Mouse (Mus musculus): ENCODE data around the gene B230217C12Rik. TPM values are rescaled to one million over a fixed set of nuclear protein-coding genes. Genes with fewer than 3 reads are reported as not detected.

Gene B230217C12Rik
- total and polyA plus RNA-seq, 2 experiments from 2014 or later = 21.0 to 31.5 TPM

DNA sequence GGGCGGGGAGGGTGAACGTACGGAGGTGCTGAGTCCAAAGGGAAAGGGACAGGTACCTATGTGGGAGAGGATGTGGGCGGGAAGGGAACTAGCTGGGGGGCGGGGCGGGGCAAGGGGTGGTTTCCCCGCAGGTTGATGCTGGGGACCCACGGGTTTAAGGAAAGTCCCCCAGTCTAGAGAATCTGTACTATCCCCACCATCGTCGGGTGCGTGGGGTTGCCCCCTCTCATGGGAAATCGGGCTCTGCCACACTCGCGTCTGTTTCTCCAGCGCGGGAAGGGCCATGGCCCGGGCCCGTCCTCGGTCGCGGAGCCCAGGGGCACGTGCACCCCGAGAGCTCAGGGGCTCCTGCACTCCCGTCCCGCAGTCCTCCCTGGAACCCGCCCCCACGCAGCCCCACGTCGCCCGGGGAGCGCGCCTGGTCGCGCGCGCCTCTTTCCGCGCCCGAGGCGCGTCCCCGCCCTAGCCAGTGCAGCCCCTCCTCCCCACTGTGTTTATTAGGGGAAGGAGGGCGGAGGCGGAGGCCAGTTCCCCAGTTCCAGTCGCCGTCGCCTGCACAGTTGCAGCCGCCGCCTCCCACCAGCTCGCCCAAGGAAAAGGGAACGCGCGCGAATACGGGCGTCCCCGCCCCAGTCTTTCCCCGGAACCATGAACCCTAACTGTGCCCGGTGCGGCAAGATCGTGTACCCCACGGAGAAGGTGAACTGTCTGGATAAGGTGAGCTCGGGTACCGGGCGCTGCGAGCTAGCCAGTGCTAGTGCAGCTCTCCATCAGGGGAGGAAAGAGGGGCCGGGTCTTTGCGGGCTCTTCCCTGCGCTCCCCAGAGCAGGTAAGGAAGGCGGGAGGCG lies 41.2 kb upstream of the B230217C12Rik start:
- H3K27ac ChIP-seq (ENCODE audit: low read depth, low read length) = peak overlapping the region; percentile 91
- no peaks in the 10 kb centered on the region for H3K9me3 ChIP-seq (ENCODE audit: low read length)
- H3K4me1 ChIP-seq (ENCODE audit: insufficient read depth) = peaks cover 23% of the 10 kb centered on the region; the same call in 1 of the 2 replicates
- ATAC-seq = peak; percentile 88
- no peaks in the 10 kb centered on the region for H3K27me3 ChIP-seq (ENCODE audit: insufficient read depth, low read length)
- peak; percentile 94 for DNase-seq
- 2% methylated on average over 71 of the region's 71 CpGs for WGBS
- H3K4me3 ChIP-seq (ENCODE audit: low read depth, low read length) = peak overlapping the region; percentile 97
- peak overlapping the region; percentile 80 for H3K9ac ChIP-seq
- TF ChIP-seq CTCF (IDR thresholded peaks at IDR 0.05; ENCODE audit: low read depth) = no peak
- peak overlapping the region; percentile 76 for H3K4me2 ChIP-seq (ENCODE audit: low read depth)
- H3K36me3 ChIP-seq (ENCODE audit: insufficient read depth) = no peaks in the 10 kb centered on the region

DNA sequence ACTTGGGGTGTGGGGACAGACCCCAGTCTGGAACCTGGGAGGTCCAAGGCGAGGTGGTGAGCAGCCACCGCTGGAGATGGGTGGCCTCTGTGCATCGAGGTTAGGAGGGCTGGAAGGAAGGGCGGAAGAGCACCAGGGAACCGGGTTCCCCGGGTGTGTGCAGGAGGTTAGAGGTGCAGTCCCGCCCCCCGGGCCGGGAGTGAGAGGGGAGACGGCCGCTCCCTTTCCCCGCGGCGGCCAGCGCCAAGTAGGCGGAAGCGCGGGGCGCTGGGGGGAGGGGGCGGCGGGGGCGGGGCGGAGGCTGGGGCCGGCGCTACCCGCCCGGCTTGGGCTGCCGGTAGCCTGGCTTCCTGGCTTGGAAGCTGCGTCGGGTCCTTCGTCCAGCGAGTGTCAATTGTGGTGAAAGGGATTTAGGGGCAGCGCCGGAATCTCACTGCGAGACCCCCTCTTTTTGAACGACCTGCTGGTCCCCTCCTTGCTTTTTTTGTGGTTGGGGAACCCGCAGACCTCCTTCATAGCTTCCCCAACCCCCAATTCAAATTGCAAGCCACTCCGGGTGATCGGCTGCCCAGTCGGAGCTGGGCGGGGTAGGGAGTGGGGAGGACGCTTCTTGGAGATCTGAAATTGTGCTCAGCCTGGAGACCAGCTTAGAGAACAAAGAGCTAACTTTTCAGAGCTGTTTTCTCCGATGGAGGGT lies 40.4 kb upstream of the B230217C12Rik start:
- H3K9me3 ChIP-seq (ENCODE audit: low read length) = no peaks in the 10 kb centered on the region
- DNase-seq (peak; percentile 68), ATAC-seq (peak; percentile 46)
- no peak for TF ChIP-seq CTCF (IDR thresholded peaks at IDR 0.05; ENCODE audit: low read depth)
- peak overlapping the region; percentile 80 for H3K9ac ChIP-seq
- no peaks in the 10 kb centered on the region for H3K27me3 ChIP-seq (ENCODE audit: insufficient read depth, low read length)
- WGBS = 1% methylated on average over 34 of the region's 43 CpGs
- H3K4me1 ChIP-seq (ENCODE audit: insufficient read depth) = peaks cover 29% of the 10 kb centered on the region
- H3K4me3 ChIP-seq (ENCODE audit: low read depth, low read length) = peak overlapping the region; percentile 97
- peak overlapping the region; percentile 91 for H3K27ac ChIP-seq (ENCODE audit: low read depth, low read length)
- no peaks in the 10 kb centered on the region for H3K36me3 ChIP-seq (ENCODE audit: insufficient read depth)
- peak overlapping the region; percentile 76 for H3K4me2 ChIP-seq (ENCODE audit: low read depth)

DNA sequence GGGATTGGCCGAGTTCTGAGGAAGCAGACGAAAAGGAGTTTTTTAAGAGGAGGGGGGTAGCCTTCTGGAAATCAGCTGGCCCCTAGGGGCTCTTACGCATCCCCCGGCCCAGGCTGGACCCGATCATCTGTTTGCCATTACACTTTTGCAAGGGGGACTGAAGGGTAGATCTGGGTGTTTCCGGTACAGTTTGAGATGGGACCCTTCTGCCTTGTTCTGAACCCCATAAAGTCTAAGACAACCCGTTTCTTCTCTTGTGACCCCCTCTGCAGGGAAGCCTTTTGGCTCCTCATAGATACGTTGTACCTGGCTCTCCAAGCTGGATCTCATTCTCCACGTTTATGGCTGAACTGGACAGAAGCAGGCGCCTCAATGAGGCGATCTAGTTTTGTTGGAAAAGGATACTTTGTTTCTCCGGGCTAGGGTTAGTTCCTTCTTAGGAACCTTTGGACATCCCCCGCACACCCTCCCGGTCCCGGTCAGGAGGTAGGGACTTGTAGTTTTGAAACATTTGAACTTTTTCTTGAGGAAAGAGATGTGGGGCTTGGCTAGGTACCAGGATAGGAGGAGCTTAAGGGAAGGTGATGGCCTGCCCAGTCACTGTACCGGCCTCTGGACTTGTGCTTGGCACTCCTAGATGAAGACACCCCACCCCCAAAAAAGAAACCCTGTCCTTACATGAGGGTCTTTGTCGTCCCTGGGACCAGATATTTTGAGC lies 39.7 kb upstream of the B230217C12Rik start:
- TF ChIP-seq CTCF (IDR thresholded peaks at IDR 0.05; ENCODE audit: low read depth) = no peak
- ATAC-seq (no peak), DNase-seq (peak; percentile 23)
- WGBS = 6% methylated on average over 17 of the region's 17 CpGs
- Histone ChIP-seq H3K9me3 (ENCODE audit: low read length) (no peaks in the 10 kb centered on the region), H3K4me3 (ENCODE audit: low read depth, low read length) (peak overlapping the region; percentile 97), H3K27me3 (ENCODE audit: insufficient read depth, low read length) (no peaks in the 10 kb centered on the region), H3K4me1 (ENCODE audit: insufficient read depth) (peaks cover 34% of the 10 kb centered on the region), H3K36me3 (ENCODE audit: insufficient read depth) (no peaks in the 10 kb centered on the region), H3K27ac (ENCODE audit: low read depth, low read length) (peak overlapping the region; percentile 91), H3K4me2 (ENCODE audit: low read depth) (peak overlapping the region; percentile 76), H3K9ac (peak overlapping the region; percentile 80)

DNA sequence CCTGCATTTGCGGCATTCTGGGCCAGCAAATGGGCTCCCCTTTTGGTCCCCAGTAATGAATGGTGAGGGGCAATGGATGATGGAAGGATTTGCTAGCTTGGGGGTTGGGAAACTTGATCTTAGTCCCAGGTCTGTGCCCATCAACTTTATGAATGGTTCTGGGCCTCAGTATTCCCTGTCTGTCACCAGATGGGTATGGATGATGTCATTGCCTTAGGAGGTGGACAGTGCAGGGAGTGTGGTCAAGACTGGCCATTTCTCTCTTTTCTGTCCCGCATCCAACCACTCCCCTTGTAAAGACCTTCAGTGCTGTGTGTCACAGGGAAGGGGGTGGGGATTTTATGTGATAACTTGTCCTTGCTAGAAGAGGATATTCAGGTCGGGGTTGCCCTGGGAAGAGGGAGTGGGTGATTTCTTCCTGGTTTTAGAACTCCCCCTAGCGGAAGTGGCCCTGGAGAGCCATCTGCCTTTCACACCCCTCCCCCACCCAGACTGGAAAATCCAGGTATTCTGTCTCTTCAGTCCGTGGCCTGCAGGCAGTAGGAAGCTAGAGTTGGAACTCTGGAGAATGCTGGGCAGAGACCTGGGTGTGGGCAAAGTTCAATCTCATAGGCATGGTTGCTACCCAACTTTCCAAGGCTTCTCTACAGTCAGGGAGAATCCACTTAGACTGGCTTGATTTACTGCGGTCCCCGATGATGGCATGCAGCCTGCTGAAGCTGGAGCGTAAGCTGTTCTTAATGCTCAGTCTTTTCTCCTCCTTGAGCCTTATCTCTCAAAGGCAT lies 39.0 kb upstream of the B230217C12Rik start:
- DNase-seq = peak; percentile 27
- H3K9me3 ChIP-seq (ENCODE audit: low read length) = no peaks in the 10 kb centered on the region
- H3K4me3 ChIP-seq (ENCODE audit: low read depth, low read length) = peak overlapping the region; percentile 97
- 34% methylated on average over 8 of the region's 8 CpGs for WGBS
- H3K4me2 ChIP-seq (ENCODE audit: low read depth) = peak overlapping the region; percentile 76
- TF ChIP-seq CTCF (IDR thresholded peaks at IDR 0.05; ENCODE audit: low read depth) = peak; percentile 52
- peak overlapping the region; percentile 80 for H3K9ac ChIP-seq
- ATAC-seq = no peak
- H3K36me3 ChIP-seq (ENCODE audit: insufficient read depth) = no peaks in the 10 kb centered on the region
- H3K4me1 ChIP-seq (ENCODE audit: insufficient read depth) = peaks cover 42% of the 10 kb centered on the region
- H3K27me3 ChIP-seq (ENCODE audit: insufficient read depth, low read length) = no peaks in the 10 kb centered on the region
- no peak overlapping the region for H3K27ac ChIP-seq (ENCODE audit: low read depth, low read length)

DNA sequence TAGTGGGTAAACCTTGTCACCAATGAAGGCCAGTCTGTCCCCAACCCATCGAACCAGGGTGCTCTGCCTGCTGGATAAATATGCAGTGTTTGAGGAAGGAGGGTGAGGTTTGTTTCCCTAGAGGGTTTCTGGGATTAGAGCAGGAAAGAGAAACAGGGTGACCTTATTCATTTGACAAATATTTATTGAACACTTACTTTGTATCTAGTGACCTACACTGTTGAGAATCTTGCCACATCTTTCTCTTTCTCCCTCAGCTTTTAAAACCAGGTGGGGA lies 38.4 kb upstream of the B230217C12Rik start:
- Histone ChIP-seq H3K9me3 (ENCODE audit: low read length) (no peaks in the 10 kb centered on the region), H3K36me3 (ENCODE audit: insufficient read depth) (no peaks in the 10 kb centered on the region; the same call in 1 of the 2 replicates), H3K27me3 (ENCODE audit: insufficient read depth, low read length) (no peaks in the 10 kb centered on the region), H3K27ac (ENCODE audit: low read depth, low read length) (no peak overlapping the region), H3K4me3 (ENCODE audit: low read depth, low read length) (peak overlapping the region; percentile 97; the same call in 1 of the 2 replicates), H3K4me2 (ENCODE audit: low read depth) (peak overlapping the region; percentile 76), H3K4me1 (ENCODE audit: insufficient read depth) (peaks cover 42% of the 10 kb centered on the region), H3K9ac (no peak overlapping the region)
- ATAC-seq (no peak), DNase-seq (no peak)
- TF ChIP-seq CTCF (IDR thresholded peaks at IDR 0.05; ENCODE audit: low read depth) = no peak
- WGBS = 52% methylated on average over 1 of the region's 1 CpGs

DNA sequence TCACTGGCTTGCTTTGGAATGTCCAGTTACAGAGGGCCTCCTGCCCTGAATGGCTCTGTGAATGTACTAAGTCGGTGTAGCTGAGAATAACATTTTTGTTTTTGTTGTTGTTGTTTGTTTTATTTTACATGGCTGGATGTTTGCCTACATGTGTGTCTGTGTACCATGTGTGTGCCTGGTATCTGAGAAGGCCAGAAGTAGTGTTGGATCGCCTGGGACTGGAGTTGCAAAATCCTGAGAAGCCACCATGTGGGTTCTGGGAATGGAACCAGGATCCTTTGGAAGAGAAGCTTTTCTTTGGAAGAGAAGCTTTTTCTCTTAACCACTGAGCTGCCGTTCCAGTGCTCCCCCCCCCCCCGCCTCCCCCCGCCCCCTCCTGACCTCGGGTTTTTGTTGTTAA lies 38.1 kb upstream of the B230217C12Rik start:
- no peaks in the 10 kb centered on the region for H3K27me3 ChIP-seq (ENCODE audit: insufficient read depth, low read length)
- peaks cover 42% of the 10 kb centered on the region for H3K4me1 ChIP-seq (ENCODE audit: insufficient read depth)
- ATAC-seq (no peak), DNase-seq (no peak)
- H3K36me3 ChIP-seq (ENCODE audit: insufficient read depth) = peaks cover 3% of the 10 kb centered on the region
- peak overlapping the region; percentile 76 for H3K4me2 ChIP-seq (ENCODE audit: low read depth)
- no peak overlapping the region for H3K4me3 ChIP-seq (ENCODE audit: low read depth, low read length)
- TF ChIP-seq CTCF (IDR thresholded peaks at IDR 0.05; ENCODE audit: low read depth) = no peak
- 33% methylated on average over 6 of the region's 6 CpGs for WGBS
- no peak overlapping the region for H3K27ac ChIP-seq (ENCODE audit: low read depth, low read length)
- no peak overlapping the region for H3K9ac ChIP-seq
- no peaks in the 10 kb centered on the region for H3K9me3 ChIP-seq (ENCODE audit: low read length)
